Mouse (Mus musculus) heart, postnatal 14 days (tissue): ENCODE results near the gene Morn2. TPM values are rescaled to one million over a fixed set of nuclear protein-coding genes. Genes with fewer than 3 reads are reported as not detected.

Source experiments
- DNase-seq, 2 experiments: peaks; one replicate each; pipeline ENCODE4 v3.0.0; 2021 to 2022
- intact Hi-C: fragments of 180-260 bp; cut with DNase I; formaldehyde crosslinking; loops from one replicate; pipeline ENCODE4 v1.15.1; 2025
- total RNA-seq, 2 experiments: library from RNA; stranded (reverse); gene quantifications; 2 replicates each; pipeline ENCODE4 v1.2.3; 2021

The Morn2 gene
- total RNA-seq, 2 experiments from 2014 or later = 10.0 to 12.5 TPM

DNA sequence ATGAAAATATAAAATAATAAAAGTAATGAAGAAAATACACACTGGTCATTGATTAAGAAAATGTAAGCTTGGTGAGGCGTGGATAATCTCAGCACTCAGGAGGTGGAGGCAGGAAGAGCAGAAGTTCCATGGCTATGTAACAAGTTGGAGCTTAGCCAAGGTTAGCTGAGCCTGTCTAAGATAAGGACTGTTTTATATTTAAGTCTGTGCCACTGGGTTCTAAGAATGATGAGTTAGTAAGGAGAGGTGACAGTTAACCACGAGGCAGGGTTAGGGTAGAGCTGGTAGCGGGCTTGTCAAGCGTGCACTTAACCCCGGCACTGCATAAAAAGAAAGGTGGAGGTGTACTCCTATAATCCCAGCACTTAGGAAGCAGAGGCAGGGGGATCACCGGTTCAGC is 32.2 kb downstream of the Morn2 start:
- intact Hi-C loops = no loop called here
- no peak for DNase-seq

DNA sequence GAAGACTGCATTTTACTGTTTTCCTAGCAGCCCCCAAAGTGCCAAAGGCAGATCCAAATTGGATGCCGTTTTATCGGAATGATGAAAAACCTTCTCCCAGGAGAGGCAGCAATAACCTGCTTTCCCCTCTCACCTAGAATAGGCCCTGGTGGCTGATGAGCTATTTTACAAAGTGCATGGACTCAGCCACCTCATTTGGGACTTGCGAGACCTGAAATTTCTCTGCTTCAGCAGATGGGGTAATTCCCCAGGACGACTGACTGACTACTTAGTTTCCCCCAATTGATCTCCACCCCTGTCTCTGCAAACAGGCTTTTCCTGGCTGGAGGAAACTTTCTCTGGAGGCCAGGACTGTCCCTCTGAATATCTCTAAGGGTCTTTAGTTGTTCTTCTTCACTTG is 33.0 kb downstream of the Morn2 start:
- intact Hi-C loops = no loop called here
- no peak for DNase-seq

- intact Hi-C loops = no loop called here
- DNase-seq = no peak
Observed at GRCm38 (mm10) chr17:80323658-80324057, 33.7 kb downstream of the Morn2 start.

DNA sequence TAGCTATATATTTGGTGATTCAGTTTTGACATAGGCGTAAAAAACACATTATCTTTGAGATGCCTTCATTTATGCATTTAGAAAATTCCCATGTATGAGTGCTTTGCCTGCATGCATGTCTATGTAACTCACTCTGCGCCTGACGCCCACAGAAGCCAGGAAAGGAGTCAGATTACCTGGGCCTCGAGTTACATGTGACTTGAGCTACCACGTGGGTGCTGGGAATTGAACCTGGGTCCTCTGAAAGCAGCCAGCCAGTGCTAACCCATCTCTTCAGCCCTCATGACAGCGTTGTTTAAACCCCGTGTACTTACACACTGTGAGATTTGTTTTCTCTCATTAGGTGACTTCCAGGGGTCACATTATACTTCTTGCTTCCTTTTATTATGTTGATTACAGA is 34.5 kb downstream of the Morn2 start:
- DNase-seq = no peak
- intact Hi-C loops = no loop called here

DNA sequence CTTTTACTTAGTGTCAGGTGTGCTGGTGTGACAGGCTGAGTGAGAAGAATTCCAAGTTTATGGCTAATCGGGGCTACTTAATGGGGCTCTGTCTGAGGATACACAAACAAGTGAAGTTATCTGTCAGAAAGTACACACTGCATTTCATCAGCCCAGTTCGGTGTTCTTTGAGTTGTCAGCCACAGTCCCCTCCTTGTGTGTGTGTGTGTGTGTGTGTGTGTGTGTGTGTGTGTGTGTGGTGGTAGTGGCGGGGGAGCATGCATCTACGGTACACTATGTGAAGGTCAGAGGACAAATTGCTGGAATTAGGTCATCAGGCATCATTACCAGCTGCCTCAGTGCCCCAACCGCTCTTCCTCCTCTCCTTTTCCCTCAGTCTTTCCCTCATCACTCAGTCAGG is 35.5 kb downstream of the Morn2 start:
- intact Hi-C loops = loop anchor here (5.0 kb wide), 1 partner anchor 33 kb away; the partner anchor contains the start of genes Dhx57 and Morn2
- DNase-seq = no peak

GRCm38 (mm10) chr17:80326431-80326830 is 36.4 kb downstream of the Morn2 start:
- intact Hi-C loops = loop anchor here (5.0 kb wide), 1 partner anchor 34 kb away; the partner anchor contains the start of genes Dhx57 and Morn2
- no peak for DNase-seq

DNA sequence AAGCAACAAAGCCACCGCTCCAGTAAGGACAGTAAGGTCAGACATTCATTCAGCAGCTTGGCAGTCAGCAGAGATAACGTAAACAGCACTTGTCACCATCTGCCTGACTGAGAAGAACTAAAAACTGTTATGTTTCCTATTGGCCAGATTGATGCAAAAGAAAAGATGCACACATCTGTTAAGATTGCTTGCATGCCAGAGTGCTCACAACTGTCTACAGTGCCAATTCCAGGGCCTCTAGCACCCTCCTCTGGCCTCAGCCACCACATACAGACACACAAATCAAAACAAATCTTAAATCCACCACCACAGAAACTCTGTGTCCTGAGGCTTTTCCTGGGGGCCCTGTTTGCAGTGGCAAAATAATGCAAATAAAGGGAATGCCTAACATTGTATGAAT is 42.4 kb downstream of the Morn2 start:
- DNase-seq = peak in 1 of 2 experiments; percentile 12
- intact Hi-C loops = no loop called here

DNA sequence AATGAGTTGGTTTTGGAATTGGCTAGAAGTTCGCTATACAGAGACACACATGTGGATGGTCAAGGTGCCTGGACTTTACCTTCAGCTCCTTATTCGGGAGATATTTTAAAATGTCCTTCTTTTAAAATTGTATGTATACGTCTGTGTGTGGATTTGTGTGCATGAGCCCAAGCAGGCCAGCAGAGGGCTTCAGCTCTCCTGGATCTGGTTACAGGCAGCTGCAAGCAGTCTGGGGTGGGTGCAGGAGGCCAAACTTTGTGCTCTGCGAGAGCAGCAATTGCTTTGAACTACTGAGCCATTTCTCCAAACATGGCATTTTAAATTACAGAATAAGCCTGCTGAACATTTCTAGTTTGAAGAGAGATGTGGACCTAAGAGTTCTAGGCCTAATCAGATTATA is 55.3 kb downstream of the Morn2 start:
- intact Hi-C loops = no loop called here
- DNase-seq = peak in 1 of 2 experiments; percentile 3

GRCm38 (mm10) chr17:80346591-80347125 is 56.7 kb downstream of the Morn2 start:
- DNase-seq = no peak
- intact Hi-C loops = no loop called here

Other genes starting within 250 kb of the Morn2 start
- 10 to 100 TPM; 27.0 to 29.3 TPM for gene Hnrnpll, start 227.9 kb upstream of the Morn2 start, total RNA-seq
- gene Galm, start 162.7 kb upstream of the Morn2 start, total RNA-seq = 10 to 100 TPM; 11.0 to 12.4 TPM
- 10 to 100 TPM; 42.8 to 51.6 TPM for gene Srsf7, start 82.9 kb upstream of the Morn2 start, total RNA-seq
- gene Ttc39d, start 82.7 kb upstream of the Morn2 start, total RNA-seq = under 1 TPM in 1 of 2 experiments, not detected in 1; 0.07 TPM
- gene Gemin6, start 65.8 kb upstream of the Morn2 start, total RNA-seq = 1 to 10 TPM; 3.1 to 3.3 TPM
- 1 to 10 TPM; 8.2 to 9.7 TPM for gene Dhx57, start 273 bp downstream of the Morn2 start, total RNA-seq
- under 1 TPM in 1 of 2 experiments, not detected in 1; 0.39 TPM for gene Arhgef33, start 17.2 kb downstream of the Morn2 start, total RNA-seq
- gene Gm10190, start 83.3 kb downstream of the Morn2 start, total RNA-seq = not detected
- gene Sos1, start 190.2 kb downstream of the Morn2 start, total RNA-seq = 10 to 100 TPM; 14.1 to 15.6 TPM